Mouse (Mus musculus) forebrain, embryonic 11.5 days (tissue): ENCODE measurements around the gene E130309D02Rik. TPM values are rescaled to one million over a fixed set of nuclear protein-coding genes. Genes with fewer than 3 reads are reported as not detected.

Experiments used
- ATAC-seq: fragments of 200-750 bp; cut with Nextera tagmentation; replicated peaks from 2 replicates; pipeline ENCODE4 v1.8.0; 2017; ENCODE audit warnings: moderate TSS enrichment; ENCODE audit not compliant: low FRiP score
- DNase-seq: peaks from one replicate; pipeline ENCODE4 v3.0.0-alpha.2; 2017; ENCODE audit warnings: low spot score
- H3K27ac ChIP-seq: fragments of 300-500 bp; sonication (generic); 2 replicates; pipeline ENCODE4 v1.5.1; 2014; ENCODE audit warnings: low read depth, low read length
- H3K27me3 ChIP-seq: fragments of 300-500 bp; sonication (generic); 2 replicates; pipeline ENCODE4 v1.6.1; 2014; ENCODE audit warnings: mild to moderate bottlenecking, low read length, mixed read lengths; ENCODE audit not compliant: control insufficient read depth, insufficient read depth
- H3K36me3 ChIP-seq: fragments of 300-500 bp; sonication (generic); 2 replicates; pipeline ENCODE4 v1.6.1; 2014; ENCODE audit warnings: mild to moderate bottlenecking, low read length, moderate library complexity, mixed read lengths; ENCODE audit not compliant: control insufficient read depth, insufficient read depth
- H3K4me1 ChIP-seq: fragments of 300-500 bp; sonication (generic); replicated peaks from 2 replicates; pipeline ENCODE4 v1.6.1; 2014; ENCODE audit warnings: low read length, mixed read lengths; ENCODE audit not compliant: control insufficient read depth, insufficient read depth
- H3K4me2 ChIP-seq: fragments of 300-500 bp; sonication (generic); 2 replicates; pipeline ENCODE4 v1.6.1; 2014; ENCODE audit warnings: low read depth, mild to moderate bottlenecking, low read length, moderate library complexity, mixed read lengths; ENCODE audit not compliant: severe bottlenecking
- H3K4me3 ChIP-seq: fragments of 300-500 bp; sonication (generic); 2 replicates; pipeline ENCODE4 v1.5.1; 2014; ENCODE audit warnings: low read depth, low read length
- H3K9ac ChIP-seq: fragments of 300-500 bp; sonication (generic); 2 replicates; pipeline ENCODE4 v1.6.1; 2014; ENCODE audit warnings: low read length
- H3K9me3 ChIP-seq: fragments of 300-500 bp; sonication (generic); 2 replicates; pipeline ENCODE4 v1.6.1; 2016; ENCODE audit warnings: low read length, mixed read lengths; ENCODE audit not compliant: control insufficient read depth
- WGBS: fragments of 180-500 bp; shearing (Covaris S2); extraction: QIAGEN DNeasy Blood & Tissue Kit; methylation state at CpG from one replicate; pipeline ENCODE4 v1.1.7; 2014; 5-methylcytosine and 5-hydroxymethylcytosine counted together
- polyA plus RNA-seq: library from polyadenylated mRNA; unstranded; fragments of >200 nt; fragmentation: Nextera tagmentation; extraction: Ambion mirVana; gene quantifications from 2 replicates; pipeline ENCODE4 v1.2.1, GENCODE M21; 2014

E130309D02Rik gene
- polyA plus RNA-seq, 1 experiment from 2014 or later, result 65.8 TPM

GRCm38 (mm10) chr5:143254487-143255130 lies 60.6 kb downstream of the E130309D02Rik start:
- Histone ChIP-seq H3K27ac (no peak overlapping the region), H3K9me3 (no peaks in the 10 kb centered on the region), H3K4me1 (peaks cover 13% of the 10 kb centered on the region), H3K4me2 (peak overlapping the region; percentile 5; the same call in 1 of the 2 replicates), H3K9ac (no peak overlapping the region), H3K4me3 (no peak overlapping the region; the same call in 1 of the 2 replicates), H3K36me3 (peaks cover 4% of the 10 kb centered on the region; the same call in 1 of the 2 replicates), H3K27me3 (peaks cover 63% of the 10 kb centered on the region)
- WGBS, result 6% methylated on average over 66 of the region's 66 CpGs
- DNase-seq, result peak; percentile 66
- 0 out of 2 replicates have a peak, but pooled peaks have one; percentile 32 for ATAC-seq

GRCm38 (mm10) chr5:143253881-143254486 lies 61.2 kb downstream of the E130309D02Rik start:
- H3K9me3 ChIP-seq, result no peaks in the 10 kb centered on the region
- H3K36me3 ChIP-seq, result peaks cover 4% of the 10 kb centered on the region; the same call in 1 of the 2 replicates
- DNase-seq (peak; percentile 69), ATAC-seq (no peak; the same call in 1 of the 2 replicates)
- H3K4me3 ChIP-seq, result peak overlapping the region; percentile 33
- H3K27me3 ChIP-seq, result peaks cover 63% of the 10 kb centered on the region
- peak overlapping the region; percentile 50 for H3K4me2 ChIP-seq
- 3% methylated on average over 74 of the region's 81 CpGs for WGBS
- H3K27ac ChIP-seq, result no peak overlapping the region
- H3K4me1 ChIP-seq, result peaks cover 13% of the 10 kb centered on the region
- no peak overlapping the region for H3K9ac ChIP-seq

- H3K27me3 ChIP-seq, result peaks cover 63% of the 10 kb centered on the region
- ATAC-seq, result no peak; the same call in 1 of the 2 replicates
- H3K27ac ChIP-seq, result no peak overlapping the region
- peak; percentile 70 for DNase-seq
- H3K9ac ChIP-seq, result no peak overlapping the region
- peak overlapping the region; percentile 50 for H3K4me2 ChIP-seq
- peaks cover 13% of the 10 kb centered on the region for H3K4me1 ChIP-seq
- WGBS, result 3% methylated on average over 94 of the region's 103 CpGs
- H3K36me3 ChIP-seq, result peaks cover 4% of the 10 kb centered on the region; the same call in 1 of the 2 replicates
- H3K9me3 ChIP-seq, result no peaks in the 10 kb centered on the region
- H3K4me3 ChIP-seq, result peak overlapping the region; percentile 33
Observed at GRCm38 (mm10) chr5:143253186-143253880, 61.8 kb downstream of the E130309D02Rik start.

DNA sequence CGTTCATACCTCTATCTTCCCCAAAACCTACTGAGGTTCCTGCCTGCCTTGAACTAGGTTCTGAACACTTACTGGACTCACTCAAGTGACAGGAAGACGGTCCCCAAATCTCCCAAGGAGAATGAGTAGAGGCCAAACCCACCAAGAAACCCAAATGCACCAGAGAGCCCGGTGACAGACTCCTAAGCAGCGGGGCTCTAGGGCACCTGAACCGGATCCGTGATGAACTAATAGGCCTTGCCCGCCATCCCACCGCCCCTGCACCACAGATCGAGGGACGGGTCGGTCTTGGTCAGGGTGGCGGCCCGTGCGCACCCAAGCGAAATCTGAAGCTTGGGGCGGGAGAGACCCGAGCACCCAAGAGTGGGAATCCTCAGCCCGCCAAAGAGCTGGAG lies 62.4 kb downstream of the E130309D02Rik start:
- WGBS, result 14% methylated on average over 18 of the region's 18 CpGs
- no peak overlapping the region for H3K27ac ChIP-seq
- no peak overlapping the region for H3K4me2 ChIP-seq
- H3K4me3 ChIP-seq, result peak overlapping the region; percentile 33
- DNase-seq, result no peak
- H3K9ac ChIP-seq, result no peak overlapping the region
- peaks cover 4% of the 10 kb centered on the region; the same call in 1 of the 2 replicates for H3K36me3 ChIP-seq
- no peak for ATAC-seq
- H3K4me1 ChIP-seq, result peaks cover 13% of the 10 kb centered on the region
- peaks cover 63% of the 10 kb centered on the region for H3K27me3 ChIP-seq
- no peaks in the 10 kb centered on the region for H3K9me3 ChIP-seq

DNA sequence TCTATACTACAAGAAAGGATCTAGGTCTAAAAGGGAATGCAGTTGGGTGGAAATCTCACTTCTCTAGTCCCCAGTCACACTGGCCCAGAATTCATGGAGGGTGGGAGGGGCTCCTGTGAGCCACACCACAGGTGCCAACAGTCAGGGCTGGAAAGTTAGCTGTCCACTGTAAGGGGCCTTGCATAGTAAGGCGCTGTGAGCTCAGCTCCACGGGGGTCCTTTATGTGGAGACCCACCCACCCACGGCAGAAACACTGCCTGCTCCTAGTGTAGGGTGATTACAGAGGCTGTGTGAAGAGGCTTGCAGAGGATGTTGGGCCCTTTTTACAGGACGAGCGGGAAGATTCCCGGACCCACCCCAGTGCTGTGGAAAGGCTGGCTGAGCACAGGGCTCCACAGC lies 63.1 kb downstream of the E130309D02Rik start:
- Histone ChIP-seq H3K4me2 (no peak overlapping the region), H3K27ac (no peak overlapping the region), H3K27me3 (peaks cover 57% of the 10 kb centered on the region), H3K36me3 (peaks cover 5% of the 10 kb centered on the region; the same call in 1 of the 2 replicates), H3K9me3 (no peaks in the 10 kb centered on the region), H3K9ac (no peak overlapping the region), H3K4me3 (no peak overlapping the region), H3K4me1 (peaks cover 13% of the 10 kb centered on the region)
- ATAC-seq (no peak), DNase-seq (no peak)
- 42% methylated on average over 6 of the region's 6 CpGs for WGBS

Other genes starting within 250 kb of the E130309D02Rik start
- 38.6 and 42.7 TPM in 2 replicates for gene Rnf216, start 202.4 kb downstream of the E130309D02Rik start, polyA plus RNA-seq
- 0.07 TPM in 1 of 2 replicates, not detected in the other for gene Olfr718-ps1, start 167.8 kb downstream of the E130309D02Rik start, polyA plus RNA-seq
- gene Rbak, start 134.6 kb downstream of the E130309D02Rik start, polyA plus RNA-seq, result 15.9 and 17.2 TPM in 2 replicates
- gene Spdye4b, start 134.3 kb downstream of the E130309D02Rik start, polyA plus RNA-seq, result not detected in 2 replicates
- not detected in 2 replicates for gene Spdye4a, start 88.5 kb downstream of the E130309D02Rik start, polyA plus RNA-seq
- gene Zfp12, start 80.2 kb downstream of the E130309D02Rik start, polyA plus RNA-seq, result 30.4 and 31.0 TPM in 2 replicates
- gene Zfp316, start 45.3 kb downstream of the E130309D02Rik start, polyA plus RNA-seq, result 3.5 and 4.2 TPM in 2 replicates
- not detected in 2 replicates for gene Zfp853, start 21.7 kb downstream of the E130309D02Rik start, polyA plus RNA-seq
- 69.4 and 71.9 TPM in 2 replicates for gene Zdhhc4, start 13.9 kb upstream of the E130309D02Rik start, polyA plus RNA-seq
- gene Grid2ip, start 42.0 kb upstream of the E130309D02Rik start, polyA plus RNA-seq, result 0.31 and 0.64 TPM in 2 replicates
- 190 and 196 TPM in 2 replicates for gene Kdelr2, start 88.5 kb upstream of the E130309D02Rik start, polyA plus RNA-seq
- 12.5 and 13.8 TPM in 2 replicates for gene Daglb, start 149.2 kb upstream of the E130309D02Rik start, polyA plus RNA-seq
- 464 and 491 TPM in 2 replicates for gene Rac1, start 212.7 kb upstream of the E130309D02Rik start, polyA plus RNA-seq